Comparison of ENCODE assay signal across 10 mouse cellular contexts in genomic region chr12:41314811-41315461, GRCm38 (mm10).
A peak's percentile ranks its signal among the peaks of the same experiment; 100 is the strongest.
DNase-seq lines count a peak whose midpoint lies in the region; ATAC-seq and TF ChIP-seq lines count a peak whose summit lies in the region.
"Had no signal": no experiment of that assay in that cellular context is flagged by ENCODE, and none has a peak within 500 bp of the region (broad histone marks: within the 10 kb centered on the region; RNA-seq: fewer than 3 reads in every experiment).

No protein-coding gene starts in this region.

- H3K27me3 ChIP-seq in lung, postnatal 0 days (replicated peaks; ENCODE audit: insufficient read depth, low read length) = no peaks in the 10 kb centered on the region
- H3K27me3 ChIP-seq in forebrain, embryonic 10.5 days (ENCODE audit: poor library complexity, severe bottlenecking) = no peaks in the 10 kb centered on the region
- H3K27me3 ChIP-seq in limb, embryonic 12.5 days = no peaks in the 10 kb centered on the region
- H3K27me3 ChIP-seq: liver, embryonic 12.5 days had no signal

- H3K9me3 ChIP-seq in lung, postnatal 0 days (ENCODE audit: low read length) = no peaks in the 10 kb centered on the region
- no peaks in the 10 kb centered on the region for H3K9me3 ChIP-seq in forebrain, embryonic 10.5 days
- no peaks in the 10 kb centered on the region for H3K9me3 ChIP-seq in limb, embryonic 12.5 days
- H3K9me3 ChIP-seq: liver, embryonic 12.5 days had no signal

- WGBS in lung, postnatal 0 days = 42% methylated on average over 11 of the region's 11 CpGs
- WGBS in forebrain, embryonic 10.5 days = 9% methylated on average over 11 of the region's 11 CpGs
- 6% methylated on average over 11 of the region's 11 CpGs for WGBS in limb, embryonic 12.5 days

- no peak overlapping the region for H3K9ac ChIP-seq in lung, postnatal 0 days (replicated peaks; ENCODE audit: low read depth)
- no peak overlapping the region for H3K9ac ChIP-seq in limb, embryonic 12.5 days (replicated peaks)
- H3K9ac ChIP-seq: liver, embryonic 12.5 days had no signal

- H3K4me3 ChIP-seq in lung, postnatal 0 days (ENCODE audit: low read depth, low read length) = no peak overlapping the region
- peak overlapping the region; percentile 32 for H3K4me3 ChIP-seq in forebrain, embryonic 10.5 days
- H3K4me3 ChIP-seq in limb, embryonic 12.5 days (replicated peaks) = no peak overlapping the region
- H3K4me3 ChIP-seq: liver, embryonic 12.5 days had no signal

- no peak overlapping the region for H3K27ac ChIP-seq in lung, postnatal 0 days (ENCODE audit: low read length)
- peak overlapping the region; percentile 80 for H3K27ac ChIP-seq in forebrain, embryonic 10.5 days
- 0 out of 2 replicates have a peak overlapping the region, but pooled peaks have one; percentile 12 for H3K27ac ChIP-seq in limb, embryonic 12.5 days
- H3K27ac ChIP-seq: liver, embryonic 12.5 days had no signal

- no peak for TF ChIP-seq EP300 in lung, postnatal 0 days (IDR thresholded peaks at IDR 0.05)

- DNase-seq in lung, postnatal 0 days (ENCODE audit: low spot score) = peak; percentile 3
- DNase-seq in lung, postnatal 36 days = no peak
- peak; percentile 55 for DNase-seq in forebrain, embryonic 10.5 days (ENCODE audit: extremely low spot score, low spot score)
- DNase-seq in yolk sac, embryonic 10.5 days (ENCODE audit: low spot score) = peak; percentile 2
- DNase-seq in adrenal gland, postnatal 36 days = no peak
- DNase-seq in heart, adult 18-20 months = no peak
- DNase-seq: heart, postnatal 14 days had no signal

- no peak overlapping the region for H3K4me2 ChIP-seq in lung, postnatal 0 days (replicated peaks; ENCODE audit: low read depth, low read length)
- peak overlapping the region; percentile 39 for H3K4me2 ChIP-seq in limb, embryonic 12.5 days
- H3K4me2 ChIP-seq: liver, embryonic 12.5 days had no signal

- no peak for ATAC-seq in lung, postnatal 0 days
- ATAC-seq in limb, embryonic 12.5 days (ENCODE audit: insufficient number of reproducible peaks, insufficient read depth, low FRiP score, low TSS enrichment, low read depth) = no peak
- ATAC-seq: liver, embryonic 12.5 days had no signal

- TF ChIP-seq CTCF in lung, postnatal 0 days (IDR thresholded peaks at IDR 0.05) = no peak

- no peaks in the 10 kb centered on the region for H3K4me1 ChIP-seq in lung, postnatal 0 days (ENCODE audit: insufficient read depth, low read depth, low read length)
- H3K4me1 ChIP-seq in forebrain, embryonic 10.5 days = peaks cover 38% of the 10 kb centered on the region
- peaks cover 13% of the 10 kb centered on the region for H3K4me1 ChIP-seq in limb, embryonic 12.5 days (replicated peaks)
- H3K4me1 ChIP-seq: liver, embryonic 12.5 days had no signal

- no peaks in the 10 kb centered on the region for H3K36me3 ChIP-seq in lung, postnatal 0 days (ENCODE audit: insufficient read depth, low read length)
- H3K36me3 ChIP-seq in forebrain, embryonic 10.5 days (replicated peaks) = no peaks in the 10 kb centered on the region
- H3K36me3 ChIP-seq in limb, embryonic 12.5 days = no peaks in the 10 kb centered on the region
- H3K36me3 ChIP-seq: G1E; liver, embryonic 12.5 days had no signal

Comparison
In these comparisons a context has a peak if more than half of its experiments do, and no peak if none do; other contexts are left out.
1. DNase-seq: peak in lung, postnatal 0 days (single experiment), forebrain, embryonic 10.5 days (single experiment) and yolk sac, embryonic 10.5 days (single experiment); none in lung, postnatal 36 days (single experiment), adrenal gland, postnatal 36 days (0 of 2) and heart, adult 18-20 months (0 of 2).